Comparison of ENCODE assay signal across 8 mouse cellular contexts in the genomic region with DNA sequence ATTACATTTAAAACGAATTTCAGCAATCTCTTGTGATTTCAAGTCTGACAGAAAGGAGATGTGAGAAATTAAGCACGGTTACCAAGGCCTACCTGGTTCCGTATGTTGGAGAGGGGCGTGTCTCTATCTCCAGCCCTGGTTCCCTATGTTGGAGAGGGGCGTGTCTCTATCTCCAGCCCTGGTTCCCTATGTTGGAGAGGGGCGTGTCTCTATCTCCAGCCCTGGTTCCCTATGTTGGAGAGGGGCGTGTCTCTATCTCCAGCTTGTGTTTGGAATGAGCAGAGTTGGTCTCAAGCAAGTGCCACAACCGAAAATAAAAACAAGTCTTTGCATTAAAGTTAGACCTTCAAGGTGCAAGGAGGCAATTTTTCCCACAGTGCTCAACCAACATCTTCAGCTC.
DNase-seq lines count a peak whose midpoint lies in the region; ATAC-seq and TF ChIP-seq lines count a peak whose summit lies in the region.
"Not testable (repeated sequence)": the region's sequence is repeated elsewhere in the genome, so short reads cannot be mapped to it uniquely, and the experiment has no call there.

No protein-coding gene starts in this region.

- not testable (repeated sequence) for H3K4me3 ChIP-seq in gastrocnemius, adult 2 months; heart, adult 2 months; heart, embryonic 10.5 days; layer of hippocampus, adult 2 months; left cerebral cortex, adult 2 months

- peak; percentile 68 for ATAC-seq in granulocyte monocyte progenitor cell, adult 5-6 weeks (replicated peaks; ENCODE audit: poor library complexity, severe bottlenecking)
- ATAC-seq in megakaryocyte progenitor cell, adult 5-6 weeks (replicated peaks; ENCODE audit: poor library complexity) = peak; percentile 45; the same call in 1 of the 2 replicates

- peaks cover 13% of the 10 kb centered on the region for H3K4me1 ChIP-seq in heart, adult 2 months (ENCODE audit: control insufficient read depth, insufficient read depth, low read length)
- H3K4me1 ChIP-seq in heart, embryonic 10.5 days = not testable (repeated sequence)

- not testable (repeated sequence) for H3K9ac ChIP-seq in heart, adult 2 months (ENCODE audit: low read depth, low read length)

- not testable (repeated sequence) for H3K9me3 ChIP-seq in heart, embryonic 10.5 days

- 80% methylated on average over 8 of the region's 8 CpGs for WGBS in heart, adult 2 months
- 67% methylated on average over 8 of the region's 8 CpGs for WGBS in heart, embryonic 10.5 days

- not testable (repeated sequence) for TF ChIP-seq POLR2A in heart, adult 2 months (IDR thresholded peaks at IDR 0.05; ENCODE audit: insufficient read depth, low read depth, low read length)

- H3K27ac ChIP-seq in gastrocnemius, adult 2 months = peak overlapping the region; percentile 67; the same call in 1 of the 2 replicates
- H3K27ac ChIP-seq in heart, adult 2 months = peak overlapping the region; percentile 81
- not testable (repeated sequence) for H3K27ac ChIP-seq in heart, embryonic 10.5 days
- H3K27ac ChIP-seq in layer of hippocampus, adult 2 months = peak overlapping the region; percentile 64; the same call in 1 of the 2 replicates
- peak overlapping the region; percentile 57; the same call in 1 of the 2 replicates for H3K27ac ChIP-seq in left cerebral cortex, adult 2 months

- not testable (repeated sequence) for H3K79me2 ChIP-seq in heart, adult 2 months (replicated peaks; ENCODE audit: control insufficient read depth, insufficient read depth, low read length)

- TF ChIP-seq CTCF in gastrocnemius, adult 2 months (IDR thresholded peaks at IDR 0.05); heart, adult 2 months (IDR thresholded peaks at IDR 0.05); layer of hippocampus, adult 2 months (conservative IDR thresholded peaks at IDR 0.05); left cerebral cortex, adult 2 months (IDR thresholded peaks at IDR 0.05): not testable (repeated sequence)

- DNase-seq in gastrocnemius, adult 2 months; heart, adult 2 months; layer of hippocampus, adult 2 months (ENCODE audit: low spot score in 2 of 2); left cerebral cortex, adult 2 months (ENCODE audit: extremely low spot score in 1 of 2, low spot score in 2 of 2): not testable (repeated sequence)
- DNase-seq in heart, adult 11 months = peak; percentile 80
- DNase-seq in heart, embryonic 10.5 days (ENCODE audit: low spot score) = peak; percentile 31

- intact Hi-C loops in gastrocnemius, adult 2 months (cut with DNase I); heart, adult 2 months (cut with DNase I); left cerebral cortex, adult 2 months (cut with DNase I): not testable (repeated sequence)

- H3K36me3 ChIP-seq in heart, adult 2 months (ENCODE audit: control insufficient read depth, insufficient read depth, low read length); heart, embryonic 10.5 days: not testable (repeated sequence)

- not testable (repeated sequence) for H3K27me3 ChIP-seq in heart, adult 2 months (ENCODE audit: control insufficient read depth, insufficient read depth, low read length); heart, embryonic 10.5 days (ENCODE audit: insufficient read depth, poor library complexity, severe bottlenecking)

- not testable (repeated sequence) for TF ChIP-seq EP300 in heart, adult 2 months (IDR thresholded peaks at IDR 0.05; ENCODE audit: insufficient read depth, low read depth, low read length)
